Mouse (Mus musculus): ENCODE results near the gene Ndufa8. TPM values are rescaled to one million over a fixed set of nuclear protein-coding genes. Genes with fewer than 3 reads are reported as not detected.

The Ndufa8 gene
- polyA plus RNA-seq, 1 experiment from 2014 or later: 477 TPM

DNA sequence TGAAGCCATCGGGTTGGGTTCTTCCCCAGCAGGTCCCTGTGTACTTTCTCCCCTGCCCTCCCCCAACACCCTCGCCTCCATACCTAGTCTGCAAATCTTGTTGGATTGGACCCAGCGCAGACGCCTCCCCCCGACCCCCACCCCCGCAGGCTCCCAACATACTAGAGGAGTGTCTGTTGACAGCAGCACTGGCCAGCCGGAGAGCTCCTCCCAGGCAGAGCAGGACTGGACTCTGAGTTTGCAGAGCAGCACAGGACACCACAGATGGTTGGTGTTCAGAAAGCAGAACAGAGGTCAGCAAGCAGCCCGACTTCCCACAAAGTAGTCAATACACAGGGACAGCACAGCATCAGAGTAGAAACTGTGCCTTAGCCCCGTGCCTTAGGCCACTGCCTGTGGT, 32.2 kb upstream of the Ndufa8 start:
- Histone ChIP-seq H3K4me1 (replicated peaks) (no peaks in the 10 kb centered on the region), H3K27me3 (peaks cover 36% of the 10 kb centered on the region), H3K9me3 (replicated peaks) (no peaks in the 10 kb centered on the region), H3K27ac (no peak overlapping the region), H3K36me3 (no peaks in the 10 kb centered on the region), H3K4me3 (no peak overlapping the region), H3K9ac (no peak overlapping the region), H3K4me2 (no peak overlapping the region)
- 22% methylated on average over 9 of the region's 9 CpGs for WGBS
- ATAC-seq (replicated peaks; ENCODE audit: insufficient number of reproducible peaks, insufficient read depth, low FRiP score, low read depth): 0 out of 2 replicates have a peak, but pooled peaks have one; percentile 67

GRCm38 (mm10) chr2:36077160-36077761, 28.1 kb upstream of the Ndufa8 start:
- Histone ChIP-seq H3K9me3 (replicated peaks) (no peaks in the 10 kb centered on the region), H3K9ac (no peak overlapping the region), H3K36me3 (no peaks in the 10 kb centered on the region), H3K4me2 (no peak overlapping the region), H3K27ac (no peak overlapping the region), H3K4me1 (replicated peaks) (no peaks in the 10 kb centered on the region), H3K4me3 (no peak overlapping the region), H3K27me3 (peaks cover 26% of the 10 kb centered on the region; the same call in 1 of the 2 replicates)
- no peak for ATAC-seq (replicated peaks; ENCODE audit: insufficient number of reproducible peaks, insufficient read depth, low FRiP score, low read depth)
- 25% methylated on average over 11 of the region's 11 CpGs for WGBS

- Histone ChIP-seq H3K4me3 (no peak overlapping the region), H3K4me2 (no peak overlapping the region), H3K27me3 (peaks cover 18% of the 10 kb centered on the region; the same call in 1 of the 2 replicates), H3K27ac (no peak overlapping the region), H3K4me1 (replicated peaks) (no peaks in the 10 kb centered on the region), H3K36me3 (no peaks in the 10 kb centered on the region), H3K9ac (no peak overlapping the region), H3K9me3 (replicated peaks) (no peaks in the 10 kb centered on the region)
- ATAC-seq (replicated peaks; ENCODE audit: insufficient number of reproducible peaks, insufficient read depth, low FRiP score, low read depth): no peak
- WGBS: 85% methylated on average over 5 of the region's 5 CpGs
Observed at GRCm38 (mm10) chr2:36075210-36075609, 26.0 kb upstream of the Ndufa8 start.

- Histone ChIP-seq H3K27me3 (0 out of 2 replicates have a peak, but pooled peaks cover 9% of the 10 kb centered on the region), H3K4me2 (no peak overlapping the region), H3K4me3 (no peak overlapping the region), H3K9ac (no peak overlapping the region), H3K27ac (no peak overlapping the region), H3K9me3 (replicated peaks) (no peaks in the 10 kb centered on the region), H3K4me1 (replicated peaks) (no peaks in the 10 kb centered on the region), H3K36me3 (no peaks in the 10 kb centered on the region)
- no peak; the same call in 1 of the 2 replicates for ATAC-seq (replicated peaks; ENCODE audit: insufficient number of reproducible peaks, insufficient read depth, low FRiP score, low read depth)
- 54% methylated on average over 3 of the region's 3 CpGs for WGBS
Observed at GRCm38 (mm10) chr2:36073781-36074180, 24.6 kb upstream of the Ndufa8 start.

DNA sequence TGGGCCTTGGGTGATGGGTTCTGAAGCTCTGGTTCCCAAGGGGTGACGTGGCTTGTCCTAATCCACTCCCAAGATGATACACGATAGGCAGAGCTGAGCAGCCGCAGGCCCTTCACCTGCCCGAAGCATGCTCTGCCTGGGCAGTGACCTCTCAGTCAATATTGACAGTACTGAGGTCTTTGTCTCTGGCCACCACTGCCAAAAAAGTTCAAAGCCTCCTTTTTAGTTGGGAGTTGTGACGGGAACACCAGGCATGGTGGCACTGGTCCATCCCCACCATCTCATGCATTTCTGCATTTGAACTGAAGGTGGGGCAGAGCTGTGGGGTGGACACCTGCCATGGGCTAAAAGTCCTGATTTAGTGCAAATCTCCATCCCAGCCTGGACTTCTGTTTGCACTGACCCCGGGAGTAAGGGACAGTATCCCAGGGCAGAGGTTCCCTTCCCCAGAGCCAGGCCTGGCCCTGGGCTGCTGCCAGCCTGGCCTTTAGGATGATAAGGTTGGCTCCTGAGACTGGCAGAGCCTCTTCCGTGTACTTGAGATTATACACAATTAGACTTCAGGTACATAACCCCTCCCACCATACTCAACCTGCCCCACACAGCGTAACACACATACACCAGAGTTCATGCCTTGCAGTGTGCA, 22.6 kb upstream of the Ndufa8 start:
- no peak overlapping the region for H3K27ac ChIP-seq
- H3K27me3 ChIP-seq: 0 out of 2 replicates have a peak, but pooled peaks cover 9% of the 10 kb centered on the region
- 71% methylated on average over 8 of the region's 8 CpGs for WGBS
- H3K36me3 ChIP-seq: no peaks in the 10 kb centered on the region
- no peak overlapping the region for H3K4me3 ChIP-seq
- ATAC-seq (replicated peaks; ENCODE audit: insufficient number of reproducible peaks, insufficient read depth, low FRiP score, low read depth): no peak
- no peak overlapping the region for H3K4me2 ChIP-seq
- H3K9ac ChIP-seq: no peak overlapping the region
- H3K4me1 ChIP-seq (replicated peaks): no peaks in the 10 kb centered on the region
- H3K9me3 ChIP-seq (replicated peaks): no peaks in the 10 kb centered on the region

DNA sequence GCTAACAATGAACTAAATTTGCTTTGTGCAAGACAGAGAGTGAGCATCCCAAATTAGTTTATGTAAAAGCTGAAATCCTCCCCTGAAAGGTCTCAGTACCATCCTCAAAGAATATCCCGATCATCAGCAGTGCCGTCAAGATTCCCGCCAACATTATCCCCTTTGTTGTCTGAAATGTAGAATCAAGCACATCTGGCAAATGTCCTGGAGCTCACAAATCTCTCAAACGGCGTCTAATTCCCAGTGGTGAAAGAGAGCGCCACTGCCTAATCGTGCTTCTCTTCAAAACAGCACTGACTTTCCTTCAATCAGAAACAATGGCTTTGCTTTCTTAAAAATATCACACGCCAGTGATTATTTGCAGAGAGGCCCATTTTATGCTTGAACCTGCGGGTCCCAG, 17.9 kb upstream of the Ndufa8 start:
- Histone ChIP-seq H3K27me3 (peaks cover 4% of the 10 kb centered on the region; the same call in 1 of the 2 replicates), H3K36me3 (no peaks in the 10 kb centered on the region), H3K27ac (no peak overlapping the region), H3K9ac (no peak overlapping the region), H3K4me1 (replicated peaks) (no peaks in the 10 kb centered on the region), H3K4me3 (no peak overlapping the region), H3K4me2 (no peak overlapping the region), H3K9me3 (replicated peaks) (no peaks in the 10 kb centered on the region)
- ATAC-seq (replicated peaks; ENCODE audit: insufficient number of reproducible peaks, insufficient read depth, low FRiP score, low read depth): no peak
- WGBS: 51% methylated on average over 9 of the region's 9 CpGs

DNA sequence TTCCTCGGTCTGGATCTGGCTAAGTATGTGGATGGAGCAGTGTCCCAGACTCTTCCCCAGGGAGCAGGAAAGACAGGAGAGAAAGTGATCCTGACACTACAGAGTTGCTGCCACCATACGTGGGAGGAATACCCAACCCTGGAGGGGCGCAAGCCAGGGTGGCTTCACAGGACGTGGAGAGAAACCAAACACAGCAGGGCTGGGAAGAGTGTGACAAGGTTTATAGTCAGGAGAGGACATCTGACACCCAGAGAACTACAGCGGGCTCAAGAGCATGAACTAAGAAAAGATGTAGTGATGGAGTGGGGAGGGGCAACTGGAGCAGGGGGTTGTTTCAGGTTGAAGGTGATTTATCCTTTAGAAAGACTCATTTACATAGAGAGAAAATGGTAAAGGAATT, 12.2 kb upstream of the Ndufa8 start:
- no peak for ATAC-seq (replicated peaks; ENCODE audit: insufficient number of reproducible peaks, insufficient read depth, low FRiP score, low read depth)

GRCm38 (mm10) chr2:36056248-36056647, 7.0 kb upstream of the Ndufa8 start:
- Histone ChIP-seq H3K27ac (no peak overlapping the region), H3K4me2 (no peak overlapping the region), H3K4me3 (no peak overlapping the region), H3K9ac (no peak overlapping the region), H3K36me3 (no peaks in the 10 kb centered on the region), H3K27me3 (no peaks in the 10 kb centered on the region), H3K4me1 (replicated peaks) (0 out of 2 replicates have a peak, but pooled peaks cover 4% of the 10 kb centered on the region), H3K9me3 (replicated peaks) (no peaks in the 10 kb centered on the region)
- no peak for ATAC-seq (replicated peaks; ENCODE audit: insufficient number of reproducible peaks, insufficient read depth, low FRiP score, low read depth)
- whole genome bisulfite sequencing: 34% methylated on average over 3 of the region's 3 CpGs

More for the DNA sequence above, 12.2 kb upstream of the Ndufa8 start:
- 52% methylated on average over 5 of the region's 5 CpGs for WGBS
- no peaks in the 10 kb centered on the region for H3K4me1 ChIP-seq (replicated peaks)
- no peaks in the 10 kb centered on the region for H3K36me3 ChIP-seq
- H3K27me3 ChIP-seq: no peaks in the 10 kb centered on the region; the same call in 1 of the 2 replicates
- no peaks in the 10 kb centered on the region for H3K9me3 ChIP-seq (replicated peaks)
- H3K9ac ChIP-seq: no peak overlapping the region
- H3K4me3 ChIP-seq: no peak overlapping the region
- H3K27ac ChIP-seq: no peak overlapping the region
- H3K4me2 ChIP-seq: no peak overlapping the region

DNA sequence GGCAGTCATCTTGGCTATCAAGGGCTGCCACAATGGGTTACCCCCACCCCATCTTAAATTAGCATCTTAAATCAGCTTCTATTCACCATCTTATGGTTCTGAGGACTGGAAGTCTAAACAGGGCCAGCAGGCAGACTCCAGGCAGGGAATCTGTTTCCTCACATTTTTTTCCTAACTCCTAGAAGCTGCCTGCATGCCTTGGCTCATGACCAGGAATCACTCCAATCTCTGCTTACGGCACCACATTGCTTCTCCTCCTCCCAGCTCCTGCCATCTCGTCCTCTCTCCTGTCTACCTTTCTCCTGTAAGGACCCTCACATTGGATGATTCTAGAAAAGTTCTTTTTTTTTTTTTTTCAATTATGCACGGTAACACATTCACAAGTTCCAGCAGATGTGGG, 4.0 kb upstream of the Ndufa8 start:
- H3K4me3 ChIP-seq: no peak overlapping the region
- H3K9me3 ChIP-seq (replicated peaks): no peaks in the 10 kb centered on the region
- H3K36me3 ChIP-seq: no peaks in the 10 kb centered on the region
- no peaks in the 10 kb centered on the region for H3K27me3 ChIP-seq
- no peak overlapping the region for H3K9ac ChIP-seq
- ATAC-seq (replicated peaks; ENCODE audit: insufficient number of reproducible peaks, insufficient read depth, low FRiP score, low read depth): no peak
- H3K27ac ChIP-seq: no peak overlapping the region
- H3K4me2 ChIP-seq: no peak overlapping the region
- H3K4me1 ChIP-seq (replicated peaks): peaks cover 8% of the 10 kb centered on the region
- WGBS: 47% methylated on average over 3 of the region's 3 CpGs

DNA sequence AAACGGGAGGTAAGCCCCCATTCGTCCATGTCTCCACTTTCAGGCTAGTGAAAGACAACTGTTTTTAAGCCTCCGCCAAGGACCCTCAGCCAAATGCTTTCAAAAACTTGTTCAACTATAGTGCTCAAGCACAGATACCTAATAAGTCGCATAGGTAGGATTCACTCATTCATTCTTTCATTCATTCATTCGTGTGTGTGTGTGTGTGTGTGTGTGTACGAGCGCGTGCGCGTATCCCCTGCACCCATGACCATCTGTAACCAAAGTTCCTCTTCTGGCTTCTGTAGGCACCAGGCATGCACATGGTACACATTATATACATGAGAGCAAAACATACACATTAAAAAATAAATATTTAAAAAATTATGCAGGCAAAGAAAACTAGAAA, 355 bp upstream of the Ndufa8 start:
- Histone ChIP-seq H3K9ac (no peak overlapping the region), H3K4me1 (replicated peaks) (peaks cover 24% of the 10 kb centered on the region), H3K4me2 (peak overlapping the region; percentile 60), H3K36me3 (peaks cover 3% of the 10 kb centered on the region; the same call in 1 of the 2 replicates), H3K27ac (no peak overlapping the region), H3K4me3 (peak overlapping the region; percentile 77), H3K9me3 (replicated peaks) (no peaks in the 10 kb centered on the region), H3K27me3 (no peaks in the 10 kb centered on the region)
- 43% methylated on average over 10 of the region's 10 CpGs for WGBS
- no peak for ATAC-seq (replicated peaks; ENCODE audit: insufficient number of reproducible peaks, insufficient read depth, low FRiP score, low read depth)

DNA sequence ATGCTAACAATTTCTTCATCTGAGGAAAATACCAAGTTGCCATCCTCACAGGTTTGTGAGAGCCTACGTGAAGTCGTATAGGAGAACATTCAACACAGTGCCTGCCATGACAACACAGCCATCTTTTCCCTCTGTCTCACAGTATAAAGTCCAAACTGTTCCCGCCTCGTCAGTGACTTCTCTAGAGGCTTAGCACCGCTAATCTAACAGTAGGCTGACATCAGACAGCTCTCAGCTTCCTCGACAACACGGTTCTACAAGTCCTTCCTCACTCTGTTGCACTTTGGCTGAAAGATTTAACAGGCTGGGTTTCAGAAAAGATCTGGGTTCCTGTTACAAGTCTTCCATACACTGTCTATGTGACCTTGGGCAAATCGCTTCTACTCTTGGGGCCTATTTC, 1.0 kb downstream of the Ndufa8 start:
- Histone ChIP-seq H3K4me3 (peak overlapping the region; percentile 77), H3K36me3 (peaks cover 15% of the 10 kb centered on the region; the same call in 1 of the 2 replicates), H3K4me1 (replicated peaks) (peaks cover 23% of the 10 kb centered on the region), H3K9ac (peak overlapping the region; percentile 88), H3K27me3 (no peaks in the 10 kb centered on the region), H3K9me3 (replicated peaks) (no peaks in the 10 kb centered on the region), H3K4me2 (peak overlapping the region; percentile 60), H3K27ac (peak overlapping the region; percentile 82; the same call in 1 of the 2 replicates)
- no peak for ATAC-seq (replicated peaks; ENCODE audit: insufficient number of reproducible peaks, insufficient read depth, low FRiP score, low read depth)
- 37% methylated on average over 8 of the region's 8 CpGs for WGBS

DNA sequence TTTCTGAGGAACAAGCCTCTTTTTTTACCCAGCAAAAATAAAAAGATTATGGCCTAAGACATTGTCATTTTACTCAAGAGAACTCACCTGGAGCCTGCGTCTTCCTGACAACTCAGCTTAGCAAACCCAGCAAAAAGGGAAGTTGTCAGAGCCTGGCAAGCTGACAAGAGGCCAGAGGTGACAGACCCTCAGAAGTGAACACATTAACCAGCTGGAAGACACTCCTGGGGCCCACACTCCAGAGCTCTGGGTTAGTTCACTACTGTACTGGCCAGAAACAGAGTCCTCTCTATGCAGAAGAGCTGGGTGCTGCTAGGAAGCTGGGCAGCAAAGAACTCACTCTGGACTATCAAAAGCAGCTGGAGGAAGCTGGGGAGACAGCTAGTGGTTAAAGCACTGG, 8.3 kb downstream of the Ndufa8 start:
- Histone ChIP-seq H3K4me1 (replicated peaks) (peaks cover 26% of the 10 kb centered on the region), H3K9ac (no peak overlapping the region), H3K36me3 (peaks cover 51% of the 10 kb centered on the region), H3K27ac (no peak overlapping the region), H3K9me3 (replicated peaks) (no peaks in the 10 kb centered on the region), H3K4me3 (no peak overlapping the region), H3K4me2 (no peak overlapping the region), H3K27me3 (no peaks in the 10 kb centered on the region)
- no peak for ATAC-seq (replicated peaks; ENCODE audit: insufficient number of reproducible peaks, insufficient read depth, low FRiP score, low read depth)
- WGBS: 78% methylated on average over 1 of the region's 1 CpGs

All from heart, embryonic 15.5 days (tissue).